Mouse (Mus musculus): ENCODE data around the gene Dalrd3.
"Not testable (repeated sequence)": the region's sequence is repeated elsewhere in the genome, so short reads cannot be mapped to it uniquely, and the experiment has no call there.

Gene Dalrd3

GRCm38 (mm10) chr9:108571401-108571973 lies 1.8 kb downstream of the Dalrd3 start:
- intact Hi-C loops (cut with DNase I): no loop called here

- intact Hi-C loops (cut with DNase I): no loop called here
Measured at GRCm38 (mm10) chr9:108572321-108572720, 2.6 kb downstream of the Dalrd3 start.

DNA sequence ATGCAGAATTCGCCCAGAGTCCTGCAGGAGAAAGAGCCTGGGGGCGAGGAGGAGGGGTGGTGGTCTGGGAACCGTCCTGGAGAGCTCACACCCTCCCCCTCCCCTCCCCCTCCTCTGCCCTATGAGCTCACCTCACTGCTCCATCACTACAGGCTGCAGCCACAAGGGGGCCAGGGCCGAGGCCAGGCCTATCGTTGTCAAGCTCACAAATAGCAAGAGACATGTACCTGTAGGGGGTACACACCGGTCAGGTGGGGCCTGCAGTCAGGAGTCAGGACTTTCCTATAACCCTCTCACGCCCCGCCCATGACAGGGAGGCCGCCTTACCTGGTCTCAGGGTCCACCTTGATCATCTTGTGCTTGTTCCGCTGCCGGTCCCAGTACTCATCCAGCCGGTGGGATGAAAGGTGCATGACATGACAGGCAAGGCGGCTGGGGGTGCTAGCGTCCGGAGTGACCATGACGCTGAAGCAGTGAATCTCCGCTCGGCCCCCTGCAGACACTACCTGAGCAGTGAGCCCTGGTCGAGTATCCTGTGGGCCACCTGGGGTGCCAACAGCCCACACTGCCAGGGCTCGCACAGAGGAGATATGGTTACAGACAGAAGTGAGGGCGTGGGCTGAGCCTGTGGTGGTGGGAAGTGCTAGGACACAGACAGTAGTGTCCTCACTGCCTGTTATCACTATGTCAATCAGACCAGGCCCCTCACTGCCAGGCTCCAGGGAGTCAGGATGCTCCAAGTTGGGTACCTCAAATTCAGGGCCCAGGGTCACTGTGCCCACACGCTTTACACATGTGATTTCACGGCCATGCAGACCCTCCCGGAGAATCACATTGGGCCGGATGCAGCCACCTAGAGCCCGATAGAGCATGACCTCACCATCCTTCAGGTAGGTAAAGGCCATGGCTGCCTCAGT lies 4.3 kb downstream of the Dalrd3 start:
- intact Hi-C loops (cut with DNase I): no loop called here

GRCm38 (mm10) chr9:108574921-108575320 lies 5.2 kb downstream of the Dalrd3 start:
- intact Hi-C loops (cut with DNase I): no loop called here

- intact Hi-C loops (cut with DNase I): no loop called here
Measured at GRCm38 (mm10) chr9:108575321-108576297, 5.9 kb downstream of the Dalrd3 start.

DNA sequence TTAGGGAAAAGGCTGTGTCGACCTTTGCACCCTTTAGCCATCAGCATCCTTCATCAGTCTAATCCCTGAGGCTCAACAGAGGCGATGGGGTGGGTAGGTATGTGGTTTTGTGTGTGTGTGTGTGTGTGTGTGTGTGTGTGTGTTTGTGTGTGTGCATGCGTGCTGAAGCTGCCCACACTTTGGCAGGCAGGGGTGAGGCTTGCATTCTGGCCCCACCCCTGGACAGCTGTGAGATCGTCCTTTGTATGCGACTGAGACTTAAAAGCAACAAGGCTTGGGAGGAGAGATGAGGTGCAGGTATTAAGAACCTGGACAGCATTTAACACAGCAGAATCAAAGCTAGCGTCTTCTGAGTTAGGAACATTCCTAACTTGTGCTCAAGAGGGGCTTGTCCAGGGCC lies 7.3 kb downstream of the Dalrd3 start:
- intact Hi-C loops (cut with DNase I): no loop called here

GRCm38 (mm10) chr9:108577934-108578544 lies 8.4 kb downstream of the Dalrd3 start:
- intact Hi-C loops (cut with DNase I): no loop called here

- intact Hi-C loops (cut with DNase I): no loop called here
Measured at GRCm38 (mm10) chr9:108578545-108579343, 9.1 kb downstream of the Dalrd3 start, which contains the start of gene Wdr6. Wdr6 (minus strand) TSS chr9:108578739.

DNA sequence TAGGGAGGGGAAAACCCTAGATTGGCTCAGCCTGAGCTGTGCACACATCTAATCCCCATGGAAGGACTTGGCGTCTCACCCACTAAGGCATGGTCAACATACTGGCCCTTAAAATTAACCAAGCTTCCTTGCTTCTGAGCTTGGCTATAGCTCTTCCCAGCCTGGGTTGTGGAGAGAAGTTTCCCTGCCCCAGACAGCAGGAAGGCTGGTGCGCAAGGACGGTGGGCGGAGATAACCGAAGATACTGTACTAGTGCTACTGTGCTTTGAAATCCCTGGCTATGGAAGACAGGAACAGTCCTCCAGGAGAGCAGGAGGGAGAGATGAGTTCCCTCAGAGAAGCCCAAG lies 9.6 kb downstream of the Dalrd3 start:
- intact Hi-C loops (cut with DNase I): no loop called here

GRCm38 (mm10) chr9:108587571-108588180 lies 18.0 kb downstream of the Dalrd3 start:
- intact Hi-C loops (cut with DNase I): no loop called here

GRCm38 (mm10) chr9:108589229-108589628 lies 19.5 kb downstream of the Dalrd3 start:
- intact Hi-C loops (cut with DNase I): no loop called here

- intact Hi-C loops (cut with DNase I): no loop called here
Measured at GRCm38 (mm10) chr9:108591462-108591861, 21.8 kb downstream of the Dalrd3 start.

- intact Hi-C loops (cut with DNase I): no loop called here
Measured at GRCm38 (mm10) chr9:108594354-108594753, 24.7 kb downstream of the Dalrd3 start.

DNA sequence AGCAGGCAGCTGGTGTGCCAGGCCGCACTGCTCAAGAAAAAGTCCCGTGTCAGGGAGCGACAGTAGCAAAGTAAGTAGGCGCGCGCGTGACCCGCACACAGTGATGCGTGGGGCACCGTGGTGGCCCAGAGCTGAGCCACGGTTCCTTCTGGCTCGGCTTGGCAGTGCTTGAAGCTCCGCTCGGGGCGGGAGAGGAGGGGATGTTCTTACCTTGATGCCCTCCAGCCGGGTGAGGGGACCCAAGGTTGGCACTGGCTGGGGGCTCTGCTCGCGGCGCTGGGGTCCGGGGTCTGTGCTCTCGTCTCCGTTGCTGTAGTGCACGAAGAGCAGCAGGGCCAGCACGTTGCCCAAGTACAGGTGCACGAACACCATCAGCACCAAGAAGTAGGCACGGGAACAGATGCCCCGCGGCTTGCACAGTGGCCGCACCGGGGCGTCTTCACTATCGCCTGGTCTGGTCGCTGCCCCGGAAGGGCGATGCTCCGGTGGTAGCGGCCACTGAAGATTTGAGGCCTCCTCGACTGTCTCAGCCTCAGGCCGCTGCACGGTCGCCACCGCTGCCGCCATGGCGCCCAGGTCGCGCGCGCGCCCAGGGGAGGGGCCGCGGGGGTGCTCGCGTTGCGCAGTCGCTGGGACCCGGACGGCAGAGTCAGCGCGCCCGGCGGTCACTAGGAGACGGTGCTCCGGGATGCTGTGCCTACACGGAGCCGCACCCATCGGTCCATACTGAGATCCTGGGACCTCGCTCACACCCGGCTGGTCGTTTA lies 27.5 kb downstream of the Dalrd3 start, which contains the start of gene P4htm:
Gene P4htm (minus strand): TSS at position 670 of the 767 bp plus-strand sequence.
- intact Hi-C loops (cut with DNase I): loop anchor here (5.0 kb wide), 1 partner anchor 50 kb away; the partner anchor contains the start of gene Arih2

- intact Hi-C loops (cut with DNase I): loop anchor here (5.0 kb wide), 1 partner anchor 48 kb away; the partner anchor contains the start of gene Arih2
Measured at GRCm38 (mm10) chr9:108599021-108599566, 29.4 kb downstream of the Dalrd3 start.

DNA sequence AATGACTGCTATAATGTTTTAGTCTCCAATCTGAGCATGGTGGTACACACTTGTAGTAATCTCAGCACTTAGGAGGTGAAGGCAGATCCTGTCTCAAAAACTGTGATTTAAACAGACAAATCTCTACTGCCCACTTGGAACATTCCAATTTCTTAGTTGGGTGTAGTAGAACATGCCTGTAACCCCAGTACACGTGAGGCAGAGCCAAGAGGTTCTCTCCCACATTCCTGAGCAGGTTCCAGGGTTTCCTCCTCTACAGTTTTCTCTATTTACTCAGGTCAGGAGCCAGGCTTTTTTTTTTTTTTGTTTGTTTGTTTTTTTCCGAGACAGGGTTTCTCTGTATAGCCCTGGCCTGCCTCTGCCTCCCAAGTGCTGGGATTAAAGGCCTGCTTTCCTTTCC lies 30.3 kb downstream of the Dalrd3 start:
- intact Hi-C loops (cut with DNase I): no loop called here

GRCm38 (mm10) chr9:108601986-108602385 lies 32.3 kb downstream of the Dalrd3 start:
- intact Hi-C loops (cut with DNase I): no loop called here

- intact Hi-C loops (cut with DNase I): not testable (repeated sequence)
Measured at GRCm38 (mm10) chr9:108607929-108608328, 38.2 kb downstream of the Dalrd3 start.

Measured in adrenal gland (tissue).